Mouse (Mus musculus) telencephalon, adult 2 months (tissue): Measurements from ENCODE around the gene Ugdh.
"Not testable (repeated sequence)": the region's sequence is repeated elsewhere in the genome, so short reads cannot be mapped to it uniquely, and the experiment has no call there.

Experiments
- DNase-seq: peaks from one replicate; pipeline ENCODE4 v3.0.0-alpha.2; 2011; ENCODE audit warnings: low read depth, low spot score

The Ugdh gene

DNA sequence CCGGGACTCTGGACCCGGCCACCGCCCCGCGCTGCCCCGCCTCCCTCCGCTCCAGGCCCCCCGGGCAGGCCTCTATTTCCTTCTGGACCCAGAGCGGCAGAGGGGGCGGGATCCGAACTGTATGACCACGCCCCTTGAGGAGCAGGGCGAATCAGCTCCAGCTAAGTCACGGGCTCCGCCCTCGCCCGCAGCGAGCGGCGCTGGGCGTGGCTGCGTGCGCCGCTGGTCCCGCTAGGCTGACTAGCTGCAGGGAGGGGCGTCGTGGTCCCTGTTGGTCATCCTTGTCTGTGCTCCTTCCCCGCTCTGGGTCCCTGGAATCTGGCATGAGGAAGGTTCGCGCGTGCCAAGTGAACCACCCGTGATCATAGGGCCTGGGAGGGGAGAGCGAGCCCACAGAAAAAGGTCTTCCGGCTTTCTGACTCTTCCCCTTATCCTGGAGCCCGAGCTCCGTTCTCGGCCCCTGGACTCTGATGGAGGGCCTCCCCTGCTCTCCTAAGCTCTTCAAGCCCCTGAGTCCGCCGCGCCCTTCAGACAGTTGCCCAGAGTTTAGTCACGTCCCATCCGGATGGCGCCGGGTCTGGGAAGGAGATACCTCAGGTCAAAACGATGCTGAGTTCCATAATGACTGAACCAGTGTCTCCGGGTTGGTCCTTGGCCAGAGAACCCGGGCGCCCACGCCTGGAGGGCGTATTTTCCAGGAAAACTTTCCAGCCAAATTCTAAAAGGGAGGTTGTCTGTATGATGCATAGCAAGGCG, at the start of gene Ugdh:
Ugdh (minus strand) TSS at position 144 of the 756 bp plus-strand sequence.
- peak; percentile 94 for DNase-seq

GRCm38 (mm10) chr5:65482996-65483395, 47.2 kb upstream of the Ugdh start:
- no peak for DNase-seq

DNA sequence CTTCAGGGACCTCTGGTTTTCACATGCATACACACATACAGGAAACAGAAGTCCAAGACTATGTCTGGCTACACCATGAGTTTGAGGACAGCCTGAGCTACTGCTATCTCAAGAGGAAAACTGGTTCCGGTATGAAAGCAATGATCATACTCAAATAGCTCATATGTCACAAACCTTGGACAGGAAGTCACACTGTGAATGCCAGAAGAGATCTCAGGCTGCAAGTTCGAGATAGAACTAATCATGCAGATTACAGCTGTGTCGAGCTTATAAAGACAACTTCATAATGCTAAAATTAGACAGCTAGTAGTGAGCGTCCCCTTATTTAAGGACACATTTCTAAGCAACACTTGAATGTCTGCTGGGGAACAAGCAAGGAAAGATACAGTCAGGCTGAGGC, 44.8 kb upstream of the Ugdh start:
- DNase-seq, result no peak

GRCm38 (mm10) chr5:65479681-65480445, 44.1 kb upstream of the Ugdh start:
- DNase-seq, result no peak

DNA sequence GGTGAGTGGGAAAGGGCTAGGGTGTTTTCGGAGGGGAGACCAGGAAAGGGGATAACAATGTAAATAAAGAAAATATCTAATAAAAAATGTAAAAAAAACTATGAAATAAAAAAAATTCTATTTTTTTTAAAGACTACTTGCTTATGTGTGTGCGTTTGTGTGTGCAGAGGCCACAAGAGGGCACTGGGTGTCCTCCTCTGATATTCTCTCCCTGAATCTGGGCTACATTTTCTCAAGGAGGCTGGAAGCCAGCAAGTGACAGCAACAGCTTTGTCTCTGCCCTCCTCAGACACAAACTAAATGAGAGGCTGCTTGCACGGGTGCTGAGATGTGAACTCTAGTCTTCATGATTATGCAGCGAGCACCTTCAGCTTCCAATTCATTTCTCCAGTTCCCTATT, 42.5 kb upstream of the Ugdh start:
- DNase-seq, result no peak

GRCm38 (mm10) chr5:65476739-65477138, 41.0 kb upstream of the Ugdh start:
- not testable (repeated sequence) for DNase-seq

DNA sequence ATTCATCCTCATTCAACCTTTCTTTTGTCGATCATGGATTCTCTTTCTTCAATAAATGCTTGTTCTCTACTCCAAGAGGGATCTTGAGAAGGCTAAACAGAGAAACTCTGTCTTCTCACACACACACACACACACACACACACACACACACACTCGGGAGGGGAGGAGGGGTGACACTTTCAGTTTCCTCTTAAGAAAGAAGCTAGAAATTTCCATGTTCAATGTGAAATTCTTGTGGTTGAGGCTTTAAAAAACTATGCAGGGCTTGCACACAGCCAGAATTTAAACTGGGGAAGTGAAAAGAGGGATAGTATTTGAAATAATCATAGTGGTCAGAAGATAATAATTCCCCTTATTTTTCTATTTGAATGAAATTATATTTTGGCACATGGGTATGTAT, 40.1 kb upstream of the Ugdh start:
- no peak for DNase-seq

DNA sequence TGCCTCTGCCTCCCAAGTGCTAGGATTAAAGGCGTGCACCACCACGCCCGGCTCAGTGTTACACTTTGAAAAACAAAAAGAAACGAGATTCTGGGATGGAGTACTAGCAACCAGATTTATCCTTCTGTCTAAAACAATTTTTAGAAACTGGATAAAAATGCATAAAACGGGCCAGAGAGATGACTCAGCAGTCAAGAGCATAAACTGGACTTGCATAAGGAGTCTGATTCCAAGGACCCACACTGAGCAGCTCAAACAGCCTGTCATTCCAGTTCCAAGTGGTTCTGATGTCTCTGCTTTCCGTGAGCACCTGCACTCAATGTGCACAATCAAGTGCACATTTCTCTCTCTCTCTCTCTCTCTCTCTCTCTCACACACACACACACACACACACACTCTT, 34.0 kb upstream of the Ugdh start:
- DNase-seq, result peak; percentile 79

DNA sequence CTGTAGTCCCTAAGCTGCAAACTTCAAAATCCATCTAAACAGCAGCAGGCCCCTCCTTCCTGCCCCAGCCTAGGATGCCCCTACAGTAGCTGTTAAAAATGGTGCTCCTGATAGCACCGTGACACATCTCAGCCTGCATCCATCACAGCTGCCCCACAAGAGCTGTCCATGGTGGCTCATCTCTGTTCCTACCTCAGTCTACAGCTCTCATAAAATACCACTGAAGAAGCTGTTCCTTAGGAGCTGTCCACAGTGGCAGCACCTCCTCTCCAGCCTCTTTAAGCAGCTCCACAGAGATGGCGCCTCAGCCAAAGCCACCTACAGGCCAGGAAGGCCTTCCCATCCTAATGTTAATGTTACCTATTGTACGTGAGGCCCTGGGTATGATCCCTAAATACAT, 31.2 kb upstream of the Ugdh start:
- DNase-seq, result no peak

GRCm38 (mm10) chr5:65460361-65460760, 24.6 kb upstream of the Ugdh start:
- no peak for DNase-seq

- DNase-seq, result no peak
These were observed 23.7 kb upstream of the Ugdh start for GRCm38 (mm10) chr5:65459454-65459853.

DNA sequence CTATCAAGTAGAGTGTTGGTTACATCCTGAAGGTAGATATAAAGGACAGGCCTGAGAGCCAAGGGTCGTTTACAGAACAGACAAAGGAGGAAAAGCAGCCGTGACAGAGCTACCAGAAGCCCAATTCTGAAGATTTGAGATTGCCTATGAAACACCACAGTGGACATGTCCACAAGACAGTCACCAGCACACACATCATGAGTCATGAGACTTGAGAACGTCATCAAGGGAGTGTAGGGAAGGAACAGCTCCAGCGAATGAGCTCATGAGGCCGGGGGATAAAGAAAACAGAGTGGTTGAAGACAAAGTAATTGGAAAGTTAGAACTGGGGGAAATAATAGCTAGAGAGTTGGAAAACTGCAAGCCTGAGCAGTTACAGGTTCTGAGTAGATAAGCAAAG, 22.1 kb upstream of the Ugdh start:
- no peak for DNase-seq

DNA sequence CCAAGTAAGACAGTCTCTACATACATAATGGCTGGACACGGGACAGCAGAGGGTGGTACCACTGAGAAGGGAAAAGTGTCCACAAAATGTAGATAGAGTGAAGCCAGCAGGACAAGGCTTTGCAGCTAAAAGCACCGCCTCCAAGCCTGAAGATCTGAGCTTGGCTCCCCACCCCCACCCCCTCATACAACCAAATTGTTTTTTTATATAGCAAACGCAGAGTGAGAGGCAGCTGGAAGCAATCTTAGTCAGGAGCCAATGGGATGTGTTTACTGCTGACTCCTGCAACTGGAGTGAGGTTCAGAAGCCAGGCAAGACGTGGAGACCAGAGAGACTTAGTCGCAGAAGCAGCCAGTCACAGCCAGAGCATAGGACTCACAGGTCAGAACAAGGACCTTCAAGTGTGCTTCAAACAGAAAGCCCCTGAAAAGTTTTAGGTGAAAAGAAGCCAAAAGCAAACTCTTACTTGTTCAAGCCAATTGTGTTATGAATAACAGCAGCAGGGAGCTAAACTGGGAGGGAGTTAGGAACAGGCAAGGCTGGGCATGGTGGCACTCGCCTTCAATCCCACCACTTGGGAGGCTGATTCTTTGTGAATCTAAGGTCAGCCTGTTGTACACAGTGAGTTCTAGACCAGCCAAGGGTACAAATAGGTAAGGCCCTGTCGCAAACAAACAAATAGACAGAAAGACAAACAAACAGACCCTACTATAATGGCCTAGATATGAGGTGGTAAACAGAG, 21.5 kb upstream of the Ugdh start:
- no peak for DNase-seq

DNA sequence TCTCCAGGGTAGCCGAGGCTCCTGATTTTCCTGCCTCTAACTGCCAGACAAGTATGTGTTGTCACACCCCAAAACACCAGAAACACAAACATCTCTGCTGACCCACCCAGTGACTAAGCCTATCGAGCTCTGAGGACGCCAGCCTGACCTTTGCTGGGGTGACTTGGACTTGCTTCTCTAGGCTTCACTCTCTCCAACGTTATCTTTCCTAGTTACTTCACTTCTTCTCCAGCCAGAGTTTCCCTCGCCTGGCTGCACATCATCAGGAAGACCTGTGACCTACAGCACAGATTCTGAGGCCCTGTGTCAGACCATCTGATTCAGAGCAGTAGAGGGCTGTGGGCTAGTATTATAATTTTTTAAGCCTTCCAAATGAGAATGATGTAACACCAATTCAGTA, 19.0 kb upstream of the Ugdh start:
- DNase-seq, result no peak

GRCm38 (mm10) chr5:65448941-65449340, 13.2 kb upstream of the Ugdh start:
- no peak for DNase-seq

DNA sequence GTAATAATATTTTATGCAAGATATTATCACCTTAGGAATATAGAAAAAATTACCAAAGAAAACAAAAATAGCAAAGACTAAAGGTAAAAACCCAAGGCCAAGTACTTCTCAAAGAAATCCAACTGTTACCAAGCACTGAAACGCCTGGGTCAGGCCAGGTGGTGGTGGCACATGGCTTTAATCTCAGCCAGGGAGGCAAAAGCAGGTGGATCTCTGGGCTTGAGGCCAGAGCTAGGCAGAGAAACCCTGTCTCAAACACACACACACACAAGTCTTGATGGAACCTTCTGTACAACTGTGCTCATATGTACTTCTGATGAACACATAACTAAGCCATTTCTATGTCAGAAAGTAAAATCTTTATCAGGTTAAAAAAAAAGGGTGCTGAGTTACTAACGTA, 12.1 kb upstream of the Ugdh start:
- no peak for DNase-seq

- no peak for DNase-seq
These were observed 11.0 kb upstream of the Ugdh start for GRCm38 (mm10) chr5:65446756-65447155.

- DNase-seq, result no peak
These were observed 9.2 kb upstream of the Ugdh start for GRCm38 (mm10) chr5:65444981-65445380.

- no peak for DNase-seq
These were observed 2.3 kb upstream of the Ugdh start for GRCm38 (mm10) chr5:65438041-65438440.

DNA sequence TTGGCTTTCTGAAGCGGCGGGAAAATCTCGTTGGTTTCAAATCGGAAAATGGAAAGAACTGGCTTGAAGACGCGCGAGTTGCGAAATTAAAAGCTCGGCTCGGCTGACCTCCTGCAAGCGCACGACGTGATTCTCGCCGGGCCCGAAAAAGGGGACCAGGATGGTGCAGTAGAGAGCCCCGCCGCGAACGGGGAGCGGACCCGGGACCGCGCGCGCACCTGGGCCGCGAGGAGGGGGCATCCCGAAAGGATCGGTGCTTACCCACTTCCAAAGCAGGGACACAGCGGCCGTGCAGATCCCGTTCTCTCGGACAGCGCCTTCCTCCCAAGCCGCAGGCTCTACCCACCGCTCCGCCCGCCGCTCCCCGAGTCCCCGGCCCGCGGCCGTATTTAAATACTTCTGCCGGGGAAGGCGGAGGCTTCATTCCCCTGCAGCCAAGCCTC, 365 bp downstream of the Ugdh start:
- DNase-seq, result no peak

DNA sequence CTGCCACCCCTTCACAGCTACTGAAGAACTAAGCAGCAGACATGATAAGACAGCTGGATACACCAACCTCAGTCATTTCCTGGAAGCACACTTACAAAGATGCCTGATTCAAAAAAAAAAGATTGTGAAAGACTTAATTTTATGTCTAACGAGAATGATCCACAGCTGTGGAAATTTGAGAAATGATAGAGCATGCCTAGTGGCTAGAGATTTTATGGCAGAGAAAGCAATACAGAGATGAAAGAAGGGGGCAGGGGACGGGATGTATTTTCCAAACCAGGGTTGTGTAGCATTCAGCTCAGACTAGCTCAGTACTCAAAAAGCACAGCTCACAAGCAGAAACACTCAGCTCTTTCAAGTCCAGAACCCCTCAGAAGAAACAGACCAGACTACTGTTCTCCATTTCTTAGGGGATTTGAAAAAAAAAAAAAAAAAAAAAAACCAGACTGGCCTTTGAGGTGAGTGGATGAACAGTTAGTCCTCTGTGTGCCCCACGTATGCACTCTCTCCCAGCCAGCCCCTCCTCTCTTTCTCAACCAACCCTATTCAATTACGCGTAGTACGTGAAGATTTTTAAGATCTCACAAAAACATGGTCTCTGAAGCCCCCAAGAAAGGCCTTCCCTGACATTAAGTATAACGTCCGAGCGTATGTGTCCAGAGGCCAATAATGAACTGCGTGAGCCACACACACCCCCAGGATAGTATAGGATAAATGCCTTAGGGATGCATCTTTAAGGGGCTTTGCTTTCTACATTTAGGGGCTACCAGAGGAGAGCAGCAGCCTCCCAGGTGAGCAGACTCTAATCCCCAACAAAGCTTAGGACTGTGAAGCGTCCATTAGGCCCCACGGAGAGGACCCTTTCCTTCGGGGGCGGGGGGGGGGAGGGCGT, 1.0 kb downstream of the Ugdh start:
- peak; percentile 39 for DNase-seq
